Mouse (Mus musculus): ENCODE measurements around the gene Ralb.

Ralb gene

DNA sequence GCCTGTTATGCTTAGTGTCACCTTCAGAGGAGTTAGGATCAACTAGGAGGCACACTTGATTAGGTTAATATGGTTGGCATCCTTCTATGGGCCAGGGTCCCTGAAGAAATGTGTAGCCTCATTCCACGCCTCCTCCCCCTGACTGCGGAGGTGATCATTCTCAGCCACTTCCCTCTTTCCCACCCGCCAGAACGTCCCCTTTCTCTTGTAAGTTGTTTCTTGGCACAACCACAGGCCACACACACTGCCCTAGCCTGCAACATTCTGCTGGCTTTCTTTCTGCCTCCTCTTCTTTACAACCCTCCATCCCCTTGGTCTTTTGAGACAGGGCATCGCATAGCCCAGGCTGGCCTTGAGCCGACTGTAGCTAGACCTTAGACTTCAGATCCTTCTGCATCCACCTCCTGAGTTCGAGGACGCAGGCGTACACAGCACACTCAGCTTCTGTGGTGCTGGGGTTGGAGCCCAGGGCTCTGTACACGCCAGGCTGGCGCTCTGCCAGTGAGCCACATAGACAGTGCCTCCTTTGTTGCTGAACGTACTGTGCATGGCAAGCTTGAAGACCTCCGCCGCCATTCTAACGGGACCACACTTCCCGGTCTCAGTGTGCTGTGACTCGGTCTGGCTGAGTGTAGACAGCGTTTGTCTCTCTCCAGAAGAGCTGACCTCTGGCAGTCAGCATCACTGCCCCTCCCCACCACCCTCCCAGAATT is 28.7 kb upstream of the Ralb start:
- no peak for TF ChIP-seq GATA4 (IDR thresholded peaks at IDR 0.05; ENCODE audit: insufficient replicate concordance, low read length)

DNA sequence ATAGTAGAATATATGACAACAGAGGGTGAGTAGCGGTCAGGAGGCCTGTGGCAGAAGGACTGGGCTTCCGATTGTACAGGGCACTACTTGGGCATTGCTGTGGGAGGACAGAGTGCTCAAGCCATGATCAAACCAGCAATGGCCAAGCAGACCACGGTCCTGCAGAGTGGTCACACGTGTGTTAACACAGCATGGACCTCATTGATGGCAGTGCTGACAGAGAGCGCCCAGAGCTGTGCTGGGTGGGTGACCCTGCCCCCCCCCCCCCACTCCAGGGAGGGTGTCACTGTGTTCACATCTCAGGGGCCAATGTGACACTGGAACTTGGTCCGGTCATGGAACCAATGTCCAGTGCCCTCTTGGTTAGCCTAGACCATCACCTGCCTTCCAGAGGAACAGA is 27.6 kb upstream of the Ralb start:
- no peak for TF ChIP-seq GATA4 (IDR thresholded peaks at IDR 0.05; ENCODE audit: insufficient replicate concordance, low read length)

DNA sequence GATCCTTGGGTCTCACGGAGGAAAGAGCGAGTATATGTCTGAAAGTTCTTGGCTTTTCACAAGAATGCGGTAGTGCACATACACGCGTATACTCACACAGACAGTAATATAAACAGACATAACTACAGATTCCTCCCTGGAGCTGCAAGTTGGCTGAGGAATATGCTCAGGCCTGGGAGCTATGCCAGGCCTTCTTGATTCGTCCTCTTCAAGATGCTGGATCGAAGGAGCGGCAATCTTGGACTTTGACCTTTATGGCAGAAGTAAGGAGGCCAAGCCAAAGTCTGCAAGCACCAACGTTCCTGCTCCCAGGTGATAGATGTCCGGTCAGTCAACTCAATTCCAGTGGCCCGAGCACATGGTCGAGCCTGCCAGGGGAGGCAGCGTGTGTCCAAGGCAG is 26.3 kb upstream of the Ralb start:
- TF ChIP-seq GATA4 (IDR thresholded peaks at IDR 0.05; ENCODE audit: insufficient replicate concordance, low read length) = no peak

DNA sequence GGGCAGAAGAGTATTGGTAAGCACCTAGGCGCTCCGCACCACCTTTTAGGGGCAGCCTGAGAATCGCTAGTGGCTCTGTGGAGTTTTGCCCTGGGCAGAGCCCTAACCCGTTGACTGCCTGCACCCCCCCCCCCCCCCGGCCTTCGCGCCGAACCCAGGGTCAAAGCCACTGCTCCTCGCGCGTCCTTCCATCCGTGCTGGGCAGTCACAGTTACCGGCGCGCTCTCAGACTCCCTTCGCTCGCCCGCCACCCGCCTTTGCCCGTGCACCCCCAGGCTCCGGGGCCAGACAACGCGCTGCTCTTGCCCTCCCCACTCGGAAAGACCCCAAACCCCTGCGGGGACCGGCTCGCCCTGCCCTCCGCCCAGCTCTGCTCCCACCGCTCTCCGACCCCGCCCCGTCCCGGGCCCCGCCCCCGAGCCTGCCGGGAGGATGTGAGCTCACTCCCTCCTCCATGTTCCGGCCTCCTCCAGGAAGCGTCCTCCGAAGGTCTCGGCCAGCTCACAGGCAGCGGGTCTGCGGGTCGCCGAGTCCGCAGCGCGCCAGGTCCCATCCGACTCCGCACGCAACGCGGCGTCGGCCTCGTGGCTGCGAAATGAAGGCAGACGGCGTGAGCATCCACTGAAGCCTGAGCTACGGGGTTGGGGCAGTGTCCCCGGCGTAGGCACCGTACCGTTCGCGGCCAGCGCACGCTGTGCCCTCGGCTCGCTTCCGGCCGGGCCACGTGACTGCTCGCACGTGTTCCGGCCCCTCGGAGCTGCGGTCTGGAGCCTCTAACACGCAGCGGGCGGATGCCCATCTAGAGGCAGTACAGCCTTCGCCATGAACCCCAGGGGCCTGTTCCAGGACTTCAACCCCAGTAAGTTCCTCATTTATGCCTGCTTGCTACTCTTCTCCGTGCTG is 21.3 kb upstream of the Ralb start, which contains the start of gene Tmem185b:
Gene Tmem185b (plus strand): TSS at position 472 of the 903 bp plus-strand sequence.
- no peak for TF ChIP-seq GATA4 (IDR thresholded peaks at IDR 0.05; ENCODE audit: insufficient replicate concordance, low read length)

DNA sequence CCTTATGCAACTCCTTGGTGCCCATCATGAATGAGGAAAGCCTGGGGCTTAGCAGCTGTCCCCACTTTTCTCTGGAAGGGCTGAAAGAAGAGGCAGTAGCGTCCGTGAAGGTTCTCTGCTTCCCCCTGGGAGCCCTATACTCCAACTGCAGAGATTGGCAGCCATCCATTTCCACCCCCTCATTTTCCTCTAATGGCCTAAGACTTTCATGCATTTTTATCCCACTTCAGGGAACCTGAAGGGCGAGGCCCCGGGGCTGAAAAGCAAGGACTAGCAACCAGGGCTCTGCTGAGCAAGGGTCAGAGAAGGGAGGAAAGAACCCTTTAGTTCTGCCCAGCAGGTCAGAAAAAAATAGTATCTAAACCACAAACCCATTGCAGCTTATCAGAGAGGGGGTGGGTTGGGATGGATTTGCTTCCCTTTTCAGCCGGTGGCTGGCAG is 20.4 kb upstream of the Ralb start:
- TF ChIP-seq GATA4 (IDR thresholded peaks at IDR 0.05; ENCODE audit: insufficient replicate concordance, low read length) = no peak

DNA sequence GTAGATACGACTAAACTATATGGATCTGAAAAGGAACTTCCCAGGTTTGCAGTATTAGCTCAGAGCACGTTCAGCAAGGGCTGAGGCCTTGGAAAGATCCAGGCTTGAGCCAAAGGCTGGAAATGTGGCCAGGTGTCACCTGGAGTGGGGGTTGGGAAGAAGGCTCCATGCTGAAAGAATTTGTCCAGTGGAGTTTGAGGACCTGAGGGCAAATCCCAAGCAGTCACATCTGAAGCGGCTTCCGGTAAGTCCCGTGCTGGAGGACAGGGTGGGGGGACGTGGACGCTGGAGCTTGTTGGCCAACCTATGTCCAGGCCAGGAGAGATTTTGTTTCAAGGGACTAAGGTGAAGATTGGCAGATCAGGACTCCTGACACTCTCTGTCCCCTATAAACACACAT is 19.2 kb upstream of the Ralb start:
- TF ChIP-seq GATA4 (IDR thresholded peaks at IDR 0.05; ENCODE audit: insufficient replicate concordance, low read length) = no peak

DNA sequence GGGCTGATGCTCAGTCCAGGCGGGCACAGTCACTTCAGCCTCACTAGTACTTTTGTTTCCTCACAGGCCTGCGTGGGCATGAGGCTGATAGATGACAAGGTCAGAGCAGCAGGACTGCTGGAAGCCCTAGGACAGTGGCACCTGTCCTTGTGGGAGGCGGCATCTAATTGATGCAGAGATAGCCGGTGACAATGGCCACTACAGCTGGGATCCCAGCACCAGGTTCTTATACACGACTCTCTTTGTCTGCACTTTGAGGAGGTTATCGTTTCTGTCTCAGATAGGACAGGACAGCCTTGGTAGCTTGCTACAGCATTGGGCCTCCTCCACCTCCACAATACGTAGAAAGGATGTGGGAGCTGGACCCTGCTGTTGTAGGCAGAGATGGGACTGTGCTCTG is 18.8 kb upstream of the Ralb start:
- TF ChIP-seq GATA4 (IDR thresholded peaks at IDR 0.05; ENCODE audit: insufficient replicate concordance, low read length) = no peak

DNA sequence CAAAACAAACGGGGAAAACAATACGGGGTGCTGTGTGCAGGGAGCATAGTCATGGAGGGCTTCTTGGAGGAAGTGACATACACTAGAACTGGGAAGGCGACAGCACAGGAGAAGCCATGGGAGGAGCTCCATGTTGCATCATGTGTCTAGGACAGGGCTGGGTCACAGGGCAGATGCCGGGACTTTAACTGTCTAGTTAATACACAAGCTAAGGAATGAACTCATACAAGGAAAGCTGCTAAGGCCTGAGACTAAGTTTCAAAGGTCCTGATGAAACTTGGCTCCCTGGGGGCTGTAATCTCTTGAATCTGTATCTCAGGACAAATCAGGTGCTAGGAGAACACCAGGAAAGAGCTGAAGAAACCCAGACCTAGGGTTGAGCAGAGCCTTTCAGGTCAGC is 18.1 kb upstream of the Ralb start:
- no peak for TF ChIP-seq GATA4 (IDR thresholded peaks at IDR 0.05; ENCODE audit: insufficient replicate concordance, low read length)

DNA sequence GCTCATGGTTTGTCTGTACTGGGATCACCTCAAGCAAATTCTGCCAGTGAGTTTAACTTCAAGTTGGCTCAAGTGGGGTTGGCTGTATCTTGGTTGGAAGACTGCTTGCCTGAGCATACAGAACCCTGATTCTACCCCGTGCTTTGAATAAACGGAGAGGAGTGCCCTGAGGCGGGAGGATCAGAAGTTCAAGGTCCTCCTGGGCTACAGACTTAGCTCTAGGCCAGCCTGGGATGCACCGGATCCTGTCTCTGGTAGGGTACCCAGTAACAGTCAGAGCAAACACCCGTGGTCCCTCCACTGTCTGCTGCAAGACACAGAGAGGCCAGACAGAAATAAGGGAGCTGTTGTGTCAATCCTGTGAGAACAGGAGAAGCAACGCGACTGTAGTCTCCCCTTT is 17.1 kb upstream of the Ralb start:
- TF ChIP-seq GATA4 (IDR thresholded peaks at IDR 0.05; ENCODE audit: insufficient replicate concordance, low read length) = no peak

DNA sequence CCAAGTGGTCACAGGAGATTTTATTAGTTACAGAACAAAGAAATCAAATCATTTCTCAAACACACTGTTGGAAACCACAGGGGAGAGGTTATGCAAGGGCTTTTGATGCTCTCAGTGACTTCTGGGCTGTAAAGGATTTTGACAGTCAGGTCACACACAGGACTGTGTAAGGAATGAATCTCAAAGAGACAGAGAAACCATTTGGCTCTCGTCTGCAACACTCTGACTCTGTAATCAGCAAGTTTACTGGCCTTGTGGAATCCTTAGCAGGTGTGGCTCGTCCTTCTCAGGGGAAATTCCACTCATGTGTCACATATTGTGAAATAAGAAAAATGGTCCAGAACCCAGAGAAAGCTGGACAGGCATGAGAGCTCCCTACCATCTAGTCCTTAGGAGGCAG is 16.4 kb upstream of the Ralb start:
- TF ChIP-seq GATA4 (IDR thresholded peaks at IDR 0.05; ENCODE audit: insufficient replicate concordance, low read length) = no peak

DNA sequence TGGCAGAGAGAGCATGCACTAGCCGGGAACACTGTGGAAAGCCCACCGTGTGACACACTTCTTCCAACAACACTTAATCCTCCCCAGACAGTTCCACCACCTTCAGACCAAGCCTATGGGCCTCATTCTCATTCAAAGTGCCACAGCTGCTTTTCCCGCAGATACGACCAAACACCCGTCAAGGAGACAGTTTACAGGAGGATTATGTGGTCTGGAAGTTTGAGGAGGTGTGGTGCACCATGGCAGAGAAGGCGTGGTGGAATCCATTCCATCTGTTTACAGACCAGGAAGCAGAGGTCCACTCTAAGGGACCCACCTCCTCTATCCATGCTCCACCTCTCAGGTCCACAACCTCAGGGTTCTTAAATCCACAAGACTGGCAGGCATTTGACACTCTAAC is 14.7 kb upstream of the Ralb start:
- TF ChIP-seq GATA4 (IDR thresholded peaks at IDR 0.05; ENCODE audit: insufficient replicate concordance, low read length) = no peak

DNA sequence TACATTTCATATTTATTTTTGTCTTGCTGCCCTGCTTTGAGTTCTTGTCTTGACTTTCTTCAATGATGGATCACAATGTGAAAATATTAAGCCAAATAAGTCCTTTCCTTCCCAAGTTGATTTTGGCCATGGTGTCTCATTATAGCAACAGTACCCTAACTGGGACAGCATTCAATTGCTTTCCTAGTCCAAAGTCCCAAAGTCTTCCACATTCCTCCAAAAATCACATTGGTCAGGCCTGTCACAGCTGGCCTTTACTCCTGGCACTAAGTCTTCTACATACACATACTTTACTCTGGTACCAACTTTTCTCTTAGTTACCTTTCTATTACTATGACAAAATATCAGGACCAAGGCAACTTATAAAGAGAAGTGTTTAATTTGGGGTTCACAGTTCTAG is 14.2 kb upstream of the Ralb start:
- no peak for TF ChIP-seq GATA4 (IDR thresholded peaks at IDR 0.05; ENCODE audit: insufficient replicate concordance, low read length)

DNA sequence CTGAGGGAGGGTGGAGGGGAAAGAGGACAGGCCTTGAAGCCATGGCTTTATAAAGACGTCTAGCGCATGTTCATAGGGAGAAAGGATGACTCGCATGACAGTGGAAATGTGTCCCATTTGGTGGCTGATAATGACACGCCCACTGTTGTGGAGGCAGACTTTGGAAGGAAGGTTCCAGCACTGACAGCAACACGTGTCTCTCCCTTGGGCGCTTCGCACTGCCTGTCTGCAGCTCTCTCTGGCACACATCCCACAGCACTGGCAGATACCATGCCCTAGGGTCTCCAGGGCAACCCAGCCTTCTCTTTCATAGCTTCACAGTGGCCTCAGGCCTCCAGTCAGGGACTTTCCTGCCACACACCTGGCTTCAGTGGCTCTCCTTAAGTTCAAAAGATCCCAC is 13.5 kb upstream of the Ralb start:
- no peak for TF ChIP-seq GATA4 (IDR thresholded peaks at IDR 0.05; ENCODE audit: insufficient replicate concordance, low read length)

DNA sequence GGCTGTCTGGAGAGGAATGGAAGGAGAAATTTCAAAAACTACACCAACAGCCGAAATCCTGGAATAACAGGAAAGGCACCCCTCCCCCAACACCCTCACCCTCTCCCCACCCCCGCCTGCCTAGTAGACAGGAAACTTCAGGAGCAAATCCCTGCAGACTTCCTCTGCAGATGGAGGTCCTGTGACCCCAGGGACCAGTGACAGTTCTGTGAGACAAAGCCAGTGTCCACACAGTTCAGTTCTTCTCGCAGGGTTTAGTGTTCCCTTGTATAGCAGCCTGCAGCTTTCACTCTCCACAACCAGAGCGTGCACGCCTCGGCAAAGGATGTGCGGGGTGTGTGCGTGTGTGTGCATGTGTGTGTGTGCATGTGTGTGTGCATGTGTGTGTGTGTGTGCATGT is 6.3 kb upstream of the Ralb start:
- TF ChIP-seq GATA4 (IDR thresholded peaks at IDR 0.05; ENCODE audit: insufficient replicate concordance, low read length) = no peak

DNA sequence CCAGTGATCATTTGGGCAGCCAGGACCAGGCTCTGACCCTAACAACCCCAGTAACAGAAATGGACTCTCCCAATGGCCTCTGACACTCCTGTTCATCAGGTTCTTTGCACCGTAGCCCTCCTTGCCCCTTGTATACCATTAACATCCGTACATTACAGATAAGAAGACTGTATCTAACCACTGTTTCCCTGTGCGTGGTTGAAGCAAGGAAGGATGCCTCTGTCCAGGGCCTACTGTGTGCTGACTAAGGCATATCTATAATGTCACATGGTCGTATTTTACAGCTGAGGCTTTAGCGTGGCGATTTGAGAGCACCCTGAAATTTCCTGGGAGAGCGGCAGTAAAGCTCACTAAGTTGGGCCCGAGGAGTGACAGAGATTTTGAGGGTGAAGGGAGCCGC is 5.8 kb upstream of the Ralb start:
- TF ChIP-seq GATA4 (IDR thresholded peaks at IDR 0.05; ENCODE audit: insufficient replicate concordance, low read length) = no peak

DNA sequence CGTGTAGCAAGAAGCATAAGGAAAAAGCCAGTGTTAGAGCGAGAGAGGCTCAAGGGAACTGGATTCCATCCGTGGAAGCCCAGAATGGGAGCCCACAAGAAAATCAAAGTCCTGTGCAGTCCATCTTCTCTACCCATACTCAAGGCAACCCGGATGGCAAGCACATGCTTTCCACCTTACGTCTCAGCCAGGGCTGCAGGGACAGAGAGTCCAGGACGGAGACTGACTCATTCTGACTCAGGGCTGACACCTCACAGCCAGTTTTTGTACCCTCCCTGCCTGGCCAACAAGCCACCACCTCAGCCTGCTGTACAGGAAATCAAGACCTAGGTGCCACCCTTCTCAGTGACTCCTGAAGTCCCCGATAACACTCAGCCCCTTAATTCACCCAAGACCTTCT is 4.9 kb upstream of the Ralb start:
- TF ChIP-seq GATA4 (IDR thresholded peaks at IDR 0.05; ENCODE audit: insufficient replicate concordance, low read length) = no peak

All from liver, adult (tissue).